Mouse (Mus musculus) brain, embryonic 14.5 days (tissue): ENCODE data around the gene Cdh8.

Experiments
- CTCF ChIP-seq: fragments of 200-500 bp; IDR thresholded peaks from 2 replicates; pipeline ENCODE4 v1.5.1; 2012; ENCODE audit warnings: inconsistent platforms, mild to moderate bottlenecking, moderate library complexity, borderline replicate concordance; ENCODE audit not compliant: insufficient read depth, insufficient read length; ENCODE audit errors: extremely low read depth
- POLR2A ChIP-seq: fragments of 200-500 bp; IDR thresholded peaks from 2 replicates; pipeline ENCODE4 v1.6.1; 2012; ENCODE audit warnings: mild to moderate bottlenecking, inconsistent platforms, borderline replicate concordance; ENCODE audit not compliant: poor library complexity, insufficient read depth, insufficient read length, severe bottlenecking; ENCODE audit errors: extremely low read depth

DNA sequence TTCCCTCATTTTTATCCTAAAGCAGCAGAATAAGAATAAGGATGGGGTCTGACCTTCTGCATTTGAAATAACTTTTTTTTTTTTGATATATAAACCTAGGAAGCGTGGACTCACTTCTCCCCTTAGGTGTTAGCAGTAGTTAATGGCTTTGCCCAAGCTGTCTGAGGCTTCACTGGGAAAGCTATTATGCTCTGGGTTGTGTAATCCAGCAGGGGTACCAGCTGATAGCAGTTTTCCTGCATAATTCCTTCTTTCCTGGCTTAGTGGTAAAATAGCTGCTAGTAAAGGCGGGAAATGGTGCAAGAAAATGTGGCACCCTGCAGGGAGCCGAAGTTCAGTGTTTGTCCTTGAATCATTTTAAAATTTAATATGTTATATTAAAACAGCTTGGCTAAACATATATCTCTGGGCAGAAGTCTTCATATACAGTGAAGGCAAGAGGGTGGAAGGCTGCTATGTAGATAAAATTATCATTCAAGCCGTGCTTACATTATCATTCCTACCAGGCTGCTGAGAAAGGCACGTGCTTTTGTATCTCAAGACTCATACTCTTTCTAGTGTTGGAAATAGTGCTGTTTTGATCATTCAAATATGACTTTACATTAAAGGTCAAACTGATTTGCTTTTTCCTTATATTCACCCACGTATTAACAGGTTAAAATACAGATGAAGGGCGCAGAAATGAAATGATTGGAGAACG lies 367.5 kb downstream of the Cdh8 start:
- TF ChIP-seq CTCF (no peak), POLR2A (no peak)
